Comparison of ENCODE assay signal across 26 mouse cellular contexts in the genomic region with DNA sequence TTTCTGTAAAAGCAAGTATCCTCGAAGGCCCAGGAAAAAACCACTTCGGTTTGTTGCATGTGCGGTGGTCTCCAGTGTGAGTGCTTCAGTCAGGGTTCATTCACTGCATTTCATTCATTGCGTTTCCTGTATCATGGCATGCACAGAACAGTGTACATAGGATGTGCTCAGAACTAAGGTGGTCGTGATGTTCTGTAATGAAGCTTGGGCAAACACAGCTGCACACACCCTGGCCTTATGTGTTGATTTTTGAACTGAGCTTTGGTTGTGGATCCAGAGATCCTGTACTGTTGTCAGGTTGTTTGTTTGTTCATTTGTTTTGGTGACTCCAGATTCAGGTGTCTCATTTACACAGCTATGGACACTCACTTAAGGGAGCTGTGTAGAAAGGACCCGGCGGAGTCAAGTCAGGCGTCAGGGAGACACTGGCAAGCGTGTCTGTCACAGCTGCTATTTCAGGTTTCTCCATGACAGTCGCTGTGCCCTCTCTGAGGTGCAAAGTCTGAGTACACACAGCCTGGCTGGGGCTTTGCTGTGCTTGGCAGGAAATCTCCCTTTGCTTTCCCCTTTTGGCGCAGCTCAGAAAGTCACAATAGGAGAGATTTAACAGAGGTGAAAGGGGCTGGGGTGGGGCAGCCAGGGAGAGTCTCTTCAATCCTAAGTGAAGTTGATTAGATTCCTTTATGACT. TPM values are rescaled to one million over a fixed set of nuclear protein-coding genes. Genes with fewer than 3 reads are reported as not detected.
DNase-seq lines count a peak whose midpoint lies in the region; ATAC-seq and TF ChIP-seq lines count a peak whose summit lies in the region.
"Had no signal": no experiment of that assay in that cellular context is flagged by ENCODE, and none has a peak within 500 bp of the region (broad histone marks: within the 10 kb centered on the region; RNA-seq: fewer than 3 reads in every experiment).

No protein-coding gene starts in this region.

- no peaks in the 10 kb centered on the region for H3K4me1 ChIP-seq in intestine, embryonic 15.5 days (replicated peaks)
- peaks cover 2% of the 10 kb centered on the region; the same call in 1 of the 2 replicates for H3K4me1 ChIP-seq in intestine, embryonic 16.5 days (ENCODE audit: control insufficient read depth, insufficient read depth, low read length)
- peaks cover 17% of the 10 kb centered on the region for H3K4me1 ChIP-seq in liver, adult 2 months (ENCODE audit: control insufficient read depth, insufficient read depth, low read length)
- H3K4me1 ChIP-seq in liver, embryonic 16.5 days (ENCODE audit: control insufficient read depth, low read depth, low read length) = peaks cover under 1% of the 10 kb centered on the region; the same call in 1 of the 2 replicates
- H3K4me1 ChIP-seq: embryonic facial prominence, embryonic 13.5 days; forebrain, embryonic 12.5 days; limb, embryonic 15.5 days; neural tube, embryonic 15.5 days had no signal

- no peak overlapping the region for H3K4me3 ChIP-seq in gastrocnemius, adult 2 months
- no peak overlapping the region for H3K4me3 ChIP-seq in intestine, embryonic 15.5 days (replicated peaks)
- H3K4me3 ChIP-seq in intestine, embryonic 16.5 days (ENCODE audit: low read length) = no peak overlapping the region
- H3K4me3 ChIP-seq in liver, adult 2 months (ENCODE audit: insufficient read depth, low read depth, low read length) = no peak overlapping the region
- no peak overlapping the region for H3K4me3 ChIP-seq in liver, embryonic 16.5 days (ENCODE audit: low read depth, low read length)
- H3K4me3 ChIP-seq in left cerebral cortex, adult 2 months = no peak overlapping the region
- H3K4me3 ChIP-seq: embryonic facial prominence, embryonic 13.5 days; erythroblast, embryonic 14.5 days; forebrain, embryonic 12.5 days; heart, embryonic 12.5 days; hindbrain, embryonic 12.5 days; limb, embryonic 15.5 days; neural tube, embryonic 15.5 days had no signal

- TF ChIP-seq CTCF in gastrocnemius, adult 2 months (IDR thresholded peaks at IDR 0.05) = no peak
- TF ChIP-seq CTCF in liver, adult 2 months (IDR thresholded peaks at IDR 0.05; ENCODE audit: low read depth, low read length) = 0 out of 2 replicates have a peak, but pooled peaks have one; percentile 2
- no peak for TF ChIP-seq CTCF in left cerebral cortex, adult 2 months (IDR thresholded peaks at IDR 0.05)

- 72% methylated on average over 11 of the region's 11 CpGs for WGBS in intestine, embryonic 15.5 days
- WGBS in intestine, embryonic 16.5 days = 71% methylated on average over 11 of the region's 11 CpGs
- 37% methylated on average over 11 of the region's 11 CpGs for WGBS in liver, adult 2 months
- WGBS in liver, embryonic 16.5 days (ENCODE audit: insufficient replicate concordance) = 57% methylated on average over 11 of the region's 11 CpGs

- intact Hi-C loops in gastrocnemius, adult 2 months (cut with DNase I) = no loop called here
- intact Hi-C loops in gastrocnemius, postnatal 14 days (cut with DNase I; ENCODE audit: low total_unique reads) = no loop called here
- intact Hi-C loops in left cerebral cortex, adult 2 months (cut with DNase I) = no loop called here

- H3K79me2 ChIP-seq in liver, adult 2 months (ENCODE audit: control insufficient read depth, insufficient read depth, low read length) = peaks cover 3% of the 10 kb centered on the region; the same call in 1 of the 2 replicates

- no peaks in the 10 kb centered on the region for H3K9me3 ChIP-seq in intestine, embryonic 15.5 days
- no peaks in the 10 kb centered on the region for H3K9me3 ChIP-seq in intestine, embryonic 16.5 days (ENCODE audit: control insufficient read depth, low read length)
- H3K9me3 ChIP-seq in liver, embryonic 16.5 days (replicated peaks; ENCODE audit: control insufficient read depth, low read length) = no peaks in the 10 kb centered on the region
- H3K9me3 ChIP-seq: embryonic facial prominence, embryonic 13.5 days; forebrain, embryonic 12.5 days; heart, embryonic 12.5 days; hindbrain, embryonic 12.5 days; limb, embryonic 15.5 days; neural tube, embryonic 15.5 days had no signal

- no peak overlapping the region for H3K9ac ChIP-seq in intestine, embryonic 15.5 days
- H3K9ac ChIP-seq in intestine, embryonic 16.5 days (ENCODE audit: low read depth, low read length) = no peak overlapping the region
- H3K9ac ChIP-seq in liver, adult 2 months (ENCODE audit: low read depth, low read length) = 0 out of 2 replicates have a peak overlapping the region, but pooled peaks have one; percentile 28
- H3K9ac ChIP-seq in liver, embryonic 16.5 days (ENCODE audit: low read depth, low read length) = no peak overlapping the region
- H3K9ac ChIP-seq: embryonic facial prominence, embryonic 13.5 days; forebrain, embryonic 12.5 days; heart, embryonic 12.5 days; hindbrain, embryonic 12.5 days; limb, embryonic 15.5 days; neural tube, embryonic 15.5 days had no signal

- H3K4me2 ChIP-seq in intestine, embryonic 15.5 days (replicated peaks) = no peak overlapping the region
- H3K4me2 ChIP-seq in intestine, embryonic 16.5 days (ENCODE audit: low read depth, low read length) = no peak overlapping the region
- no peak overlapping the region for H3K4me2 ChIP-seq in liver, embryonic 16.5 days (ENCODE audit: low read depth, low read length)
- H3K4me2 ChIP-seq: embryonic facial prominence, embryonic 13.5 days; forebrain, embryonic 12.5 days; heart, embryonic 12.5 days; hindbrain, embryonic 12.5 days; limb, embryonic 15.5 days; midbrain, embryonic 11.5 days; neural tube, embryonic 15.5 days had no signal

- no peak for TF ChIP-seq POLR2A in liver, adult 2 months (IDR thresholded peaks at IDR 0.05; ENCODE audit: extremely low read depth, insufficient read depth, low read length)

- peak overlapping the region; percentile 40 for H3K27ac ChIP-seq in gastrocnemius, adult 2 months
- no peak overlapping the region for H3K27ac ChIP-seq in intestine, embryonic 15.5 days
- H3K27ac ChIP-seq in intestine, embryonic 16.5 days (ENCODE audit: low read length) = no peak overlapping the region
- H3K27ac ChIP-seq in liver, adult 2 months (replicated peaks; ENCODE audit: insufficient read depth, low read depth, low read length) = peak overlapping the region; percentile 71
- peak overlapping the region; percentile 17; the same call in 1 of the 2 replicates for H3K27ac ChIP-seq in liver, embryonic 16.5 days (ENCODE audit: low read length)
- H3K27ac ChIP-seq in left cerebral cortex, adult 2 months = no peak overlapping the region
- H3K27ac ChIP-seq: embryonic facial prominence, embryonic 13.5 days; forebrain, embryonic 12.5 days; hindbrain, embryonic 12.5 days; limb, embryonic 15.5 days; neural tube, embryonic 15.5 days had no signal

- no peaks in the 10 kb centered on the region for H3K36me3 ChIP-seq in intestine, embryonic 15.5 days
- no peaks in the 10 kb centered on the region for H3K36me3 ChIP-seq in intestine, embryonic 16.5 days (ENCODE audit: control insufficient read depth, insufficient read depth, low read length)
- peaks cover 8% of the 10 kb centered on the region; the same call in 1 of the 2 replicates for H3K36me3 ChIP-seq in liver, adult 2 months (ENCODE audit: control insufficient read depth, insufficient read depth, low read length)
- H3K36me3 ChIP-seq in liver, embryonic 16.5 days (ENCODE audit: control insufficient read depth, insufficient read depth) = no peaks in the 10 kb centered on the region
- H3K36me3 ChIP-seq: embryonic facial prominence, embryonic 13.5 days; forebrain, embryonic 12.5 days; heart, embryonic 12.5 days; hindbrain, embryonic 12.5 days; limb, embryonic 15.5 days; neural tube, embryonic 15.5 days had no signal

- ATAC-seq in intestine, embryonic 15.5 days = peak; percentile 20; the same call in 1 of the 2 replicates
- ATAC-seq in intestine, embryonic 16.5 days = no peak
- peak; percentile 83 for ATAC-seq in liver, embryonic 16.5 days (ENCODE audit: low read depth)
- ATAC-seq: lung, postnatal 0 days had no signal

- DNase-seq in gastrocnemius, adult 2 months = peak; percentile 70
- no peak for DNase-seq in gastrocnemius, postnatal 14 days
- DNase-seq in liver, adult 2 months (ENCODE audit: extremely low read depth, low read depth, low spot score) = peak; percentile 95
- DNase-seq in left cerebral cortex, adult 2 months (ENCODE audit: extremely low spot score in 1 of 2, low spot score in 2 of 2) = no peak
- DNase-seq in lung, postnatal 25 days (ENCODE audit: low spot score) = no peak
- DNase-seq: cerebellum, adult 11-12 months; cerebellum, postnatal 25 days; left cerebral cortex, postnatal 4 days; thymus, adult 2 months; thymus, postnatal 4 days had no signal

- H3K27me3 ChIP-seq in intestine, embryonic 15.5 days (replicated peaks) = no peaks in the 10 kb centered on the region
- H3K27me3 ChIP-seq in intestine, embryonic 16.5 days (replicated peaks; ENCODE audit: control insufficient read depth, insufficient read depth, low read length) = no peaks in the 10 kb centered on the region
- H3K27me3 ChIP-seq in liver, adult 2 months (ENCODE audit: control insufficient read depth, insufficient read depth, low read length) = no peaks in the 10 kb centered on the region
- no peaks in the 10 kb centered on the region for H3K27me3 ChIP-seq in liver, embryonic 16.5 days (ENCODE audit: control insufficient read depth, insufficient read depth, low read depth, low read length)
- H3K27me3 ChIP-seq: embryonic facial prominence, embryonic 13.5 days; forebrain, embryonic 12.5 days; heart, embryonic 12.5 days; hindbrain, embryonic 12.5 days; limb, embryonic 15.5 days; neural tube, embryonic 15.5 days had no signal

RNA-seq across cellular contexts. Expression of gene Cxcl10, which starts 10.2 kb away (rescaled TPM):
- not detected for total RNA-seq in gastrocnemius, adult 2 months (2021)
- under 1 TPM; 0.29 to 0.51 TPM for total RNA-seq in gastrocnemius, postnatal 14 days (2021)
- 1.9 and 2.4 TPM in 2 replicates for polyA plus RNA-seq in intestine, embryonic 15.5 days (2015; fragmentation: Nextera tagmentation; extraction: Ambion mirVana)
- polyA plus RNA-seq in intestine, embryonic 16.5 days (2015; fragmentation: Nextera tagmentation; extraction: Ambion mirVana) = 2.0 and 3.3 TPM in 2 replicates
- 1.5 and 2.8 TPM in 2 replicates for total RNA-seq in liver, adult 2 months (2014; rRNA removed)
- 6.7 and 13.2 TPM in 2 replicates for polyA plus RNA-seq in liver, adult 2 months (2012; rRNA removed)
- polyA plus RNA-seq in liver, embryonic 16.5 days (2015; fragmentation: Nextera tagmentation; extraction: Ambion mirVana) = 3.5 and 3.8 TPM in 2 replicates
- not detected for total RNA-seq in left cerebral cortex, adult 2 months (2021)
- total RNA-seq: heart, postnatal 25 days; left cerebral cortex, postnatal 4 days had no signal
- polyA plus RNA-seq: erythroblast, embryonic 14.5 days had no signal

RNA-seq across cellular contexts. Expression of gene Art3, which starts 27.3 kb away (rescaled TPM):
- 100 to 1,000 TPM; 394 to 399 TPM for total RNA-seq in gastrocnemius, adult 2 months (2021)
- total RNA-seq in gastrocnemius, postnatal 14 days (2021) = 100 to 1,000 TPM; 314 to 411 TPM
- 3.7 and 4.0 TPM in 2 replicates for polyA plus RNA-seq in intestine, embryonic 15.5 days (2015; fragmentation: Nextera tagmentation; extraction: Ambion mirVana)
- 4.4 and 5.6 TPM in 2 replicates for polyA plus RNA-seq in intestine, embryonic 16.5 days (2015; fragmentation: Nextera tagmentation; extraction: Ambion mirVana)
- total RNA-seq in liver, adult 2 months (2014; rRNA removed) = 8.5 and 8.6 TPM in 2 replicates
- polyA plus RNA-seq in liver, adult 2 months (2012; rRNA removed) = 1.7 and 1.8 TPM in 2 replicates
- 0.74 and 0.93 TPM in 2 replicates for polyA plus RNA-seq in liver, embryonic 16.5 days (2015; fragmentation: Nextera tagmentation; extraction: Ambion mirVana)
- total RNA-seq in left cerebral cortex, adult 2 months (2021) = 1 to 10 TPM; 3.8 to 7.5 TPM
- polyA plus RNA-seq: erythroblast, embryonic 14.5 days had no signal

RNA-seq across cellular contexts. Expression of gene Cxcl9, which starts 31.0 kb away (rescaled TPM):
- total RNA-seq in gastrocnemius, adult 2 months (2021) = under 1 TPM; 0.10 to 0.45 TPM
- 1 to 10 TPM in 1 of 2 experiments, under 1 TPM in 1; 0.90 to 1.4 TPM for total RNA-seq in gastrocnemius, postnatal 14 days (2021)
- 0.20 TPM in 1 of 2 replicates, not detected in the other for polyA plus RNA-seq in intestine, embryonic 15.5 days (2015; fragmentation: Nextera tagmentation; extraction: Ambion mirVana)
- polyA plus RNA-seq in intestine, embryonic 16.5 days (2015; fragmentation: Nextera tagmentation; extraction: Ambion mirVana) = 0.16 TPM in 1 of 2 replicates, not detected in the other
- 5.3 and 11.9 TPM in 2 replicates for total RNA-seq in liver, adult 2 months (2014; rRNA removed)
- 28.2 and 28.8 TPM in 2 replicates for polyA plus RNA-seq in liver, adult 2 months (2012; rRNA removed)
- polyA plus RNA-seq in liver, embryonic 16.5 days (2015; fragmentation: Nextera tagmentation; extraction: Ambion mirVana) = 0.20 TPM in 1 of 2 replicates, not detected in the other
- total RNA-seq in left cerebral cortex, adult 2 months (2021) = not detected
- total RNA-seq: ES-E14; left cerebral cortex, postnatal 4 days had no signal
- polyA plus RNA-seq: embryonic facial prominence, embryonic 13.5 days; erythroblast, embryonic 14.5 days; forebrain, embryonic 12.5 days; heart, embryonic 12.5 days; hindbrain, embryonic 12.5 days; kidney, embryonic 14.5 days; lung, postnatal 0 days; midbrain, embryonic 11.5 days; neural tube, embryonic 15.5 days; stomach, embryonic 16.5 days had no signal

RNA-seq across cellular contexts. Expression of gene Sdad1, which starts 48.6 kb away (rescaled TPM):
- 10 to 100 TPM; 15.5 to 17.7 TPM for total RNA-seq in gastrocnemius, adult 2 months (2021)
- total RNA-seq in gastrocnemius, postnatal 14 days (2021) = 10 to 100 TPM; 16.2 TPM
- polyA plus RNA-seq in intestine, embryonic 15.5 days (2015; fragmentation: Nextera tagmentation; extraction: Ambion mirVana) = 37.3 and 40.1 TPM in 2 replicates
- 32.8 and 35.8 TPM in 2 replicates for polyA plus RNA-seq in intestine, embryonic 16.5 days (2015; fragmentation: Nextera tagmentation; extraction: Ambion mirVana)
- total RNA-seq in liver, adult 2 months (2014; rRNA removed) = 5.6 and 5.7 TPM in 2 replicates
- 3.8 and 6.3 TPM in 2 replicates for polyA plus RNA-seq in liver, adult 2 months (2012; rRNA removed)
- 14.5 and 15.0 TPM in 2 replicates for polyA plus RNA-seq in liver, embryonic 16.5 days (2015; fragmentation: Nextera tagmentation; extraction: Ambion mirVana)
- total RNA-seq in left cerebral cortex, adult 2 months (2021) = 10 to 100 TPM; 21.2 to 21.8 TPM

Comparison
In these comparisons a context has a peak if more than half of its experiments do, and no peak if none do; other contexts are left out.
1. DNase-seq: peak in gastrocnemius, adult 2 months (single experiment) and liver, adult 2 months (single experiment); none in gastrocnemius, postnatal 14 days (single experiment), left cerebral cortex, adult 2 months (0 of 2) and lung, postnatal 25 days (single experiment).
2. H3K27ac ChIP-seq: peak in gastrocnemius, adult 2 months (single experiment), liver, adult 2 months (single experiment) and liver, embryonic 16.5 days (single experiment); none in intestine, embryonic 15.5 days (single experiment), intestine, embryonic 16.5 days (single experiment) and left cerebral cortex, adult 2 months (single experiment).
3. RNA of gene Art3, which starts 27.3 kb away (total RNA-seq): 314 to 411 TPM in gastrocnemius, postnatal 14 days and 394 to 399 TPM in gastrocnemius, adult 2 months; 8.5 to 8.6 TPM in liver, adult 2 months and 3.8 to 7.5 TPM in left cerebral cortex, adult 2 months; every median in the first group is over 10 times any median in the second.